Mouse (Mus musculus) CD4-positive helper T cell, adult 2 months (primary cell): ENCODE measurements around the gene Pex11g.

ENCODE experiments used
- DNase-seq: peaks from one replicate; pipeline ENCODE4 v3.0.0-alpha.2; 2012; ENCODE audit warnings: low read depth, missing footprints, low spot score

Pex11g gene

GRCm38 (mm10) chr8:3415661-3416060 is 51.8 kb downstream of the Pex11g start:
- no peak for DNase-seq

DNA sequence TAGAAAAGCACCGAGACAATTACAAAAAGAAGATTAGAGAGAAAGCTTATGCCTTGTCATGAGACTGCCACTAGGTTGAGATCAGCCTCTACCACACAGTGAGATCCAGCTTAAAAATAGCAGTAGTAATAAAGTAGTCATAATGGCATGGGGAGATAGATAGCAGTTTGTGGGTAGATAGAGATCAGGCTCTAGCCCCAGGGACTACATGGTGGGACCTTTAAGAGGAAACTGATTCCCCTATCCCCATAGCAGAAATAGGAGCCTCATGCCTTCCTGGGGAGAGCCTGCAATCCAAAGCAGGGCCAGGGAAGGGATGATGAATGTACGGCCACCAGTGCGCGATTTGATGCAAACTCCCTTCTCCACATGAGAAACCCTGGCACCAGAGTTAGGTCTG is 52.2 kb downstream of the Pex11g start:
- DNase-seq: no peak

DNA sequence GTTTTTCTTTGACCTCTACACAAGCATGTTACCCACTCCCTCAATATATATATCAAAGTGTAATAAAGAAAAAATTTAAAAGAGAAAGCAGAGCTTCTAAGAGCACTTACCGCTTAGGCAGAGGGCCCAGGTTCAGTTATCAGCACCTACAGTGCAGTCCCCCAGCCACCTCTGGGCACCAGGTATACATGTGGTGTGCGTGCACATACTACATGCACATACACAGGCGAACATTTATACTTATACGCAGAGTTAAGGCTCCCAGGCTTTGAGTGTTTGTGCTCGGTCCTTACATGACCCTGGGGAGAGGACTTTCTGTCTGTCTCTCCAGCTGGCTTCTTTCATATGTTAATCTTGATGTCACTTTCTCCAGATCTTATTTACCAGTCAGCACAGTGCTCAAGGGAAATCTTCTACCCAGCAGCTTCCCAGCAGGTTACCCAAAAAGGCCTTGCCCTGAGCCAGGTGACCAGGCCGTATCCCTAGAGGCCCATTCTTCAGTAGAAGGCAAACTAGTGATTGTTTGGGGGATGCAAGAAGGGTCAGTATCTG is 52.8 kb downstream of the Pex11g start:
- DNase-seq: no peak

- no peak for DNase-seq
Measured at GRCm38 (mm10) chr8:3412816-3413215, 54.7 kb downstream of the Pex11g start.

DNA sequence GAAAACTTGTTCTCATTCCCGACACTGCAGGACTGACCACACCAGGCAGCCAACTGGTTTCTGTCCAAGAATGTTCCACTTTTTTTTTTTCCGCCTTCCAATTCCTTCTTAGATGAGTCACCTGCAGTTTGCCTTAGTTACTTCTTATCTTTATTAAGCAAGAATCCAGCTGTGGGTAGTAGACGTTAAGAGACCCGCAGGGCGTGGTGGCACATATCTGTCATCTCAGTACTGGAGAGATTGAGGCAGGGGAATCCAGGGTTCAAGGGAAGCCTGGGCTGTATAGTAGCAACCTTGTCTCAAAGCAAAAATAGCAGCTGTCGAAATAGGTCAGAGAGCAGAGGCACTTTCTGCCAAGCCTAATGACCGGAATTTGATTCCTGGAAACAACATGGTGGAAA is 55.6 kb downstream of the Pex11g start:
- no peak for DNase-seq

DNA sequence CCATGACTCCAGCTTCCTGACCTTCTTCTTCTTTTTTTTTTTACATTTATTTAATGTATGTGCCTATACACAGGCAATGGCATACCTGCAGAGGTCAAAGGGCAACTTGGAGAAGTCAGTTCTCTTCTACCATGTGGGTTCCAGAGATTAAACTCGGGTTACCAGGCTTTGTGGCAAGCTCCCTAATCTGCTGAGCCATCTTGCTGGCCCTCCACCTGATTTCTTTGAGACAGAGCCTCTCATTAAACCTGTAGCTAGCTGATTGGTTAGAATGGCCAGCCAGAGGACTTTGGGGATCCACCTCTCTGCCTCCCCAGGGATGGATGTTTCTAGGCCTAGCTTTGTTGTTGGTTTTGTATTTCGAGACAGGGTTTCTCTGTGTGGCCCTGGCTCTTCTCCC is 56.4 kb downstream of the Pex11g start:
- no peak for DNase-seq

DNA sequence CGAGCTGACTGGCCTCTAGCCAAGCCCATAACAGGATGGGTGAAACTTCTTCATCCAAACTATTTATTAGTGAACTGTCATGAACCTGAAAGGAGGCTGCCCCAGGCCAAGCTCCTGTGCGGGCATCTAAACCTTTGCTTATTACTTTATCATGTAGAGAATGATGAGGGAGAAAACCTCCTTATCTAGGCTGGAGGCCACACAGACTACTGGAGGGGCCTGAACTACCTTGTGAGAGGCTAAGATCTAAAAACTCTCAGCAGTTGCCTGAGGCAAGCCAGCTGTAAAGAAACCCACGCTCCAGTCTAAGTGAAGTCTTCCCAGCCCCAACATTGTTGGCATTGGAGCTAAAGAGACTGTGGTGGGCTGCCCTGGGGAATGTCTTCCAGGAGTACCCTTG is 60.1 kb downstream of the Pex11g start:
- no peak for DNase-seq
